Mouse (Mus musculus) C2C12 (cell line): ENCODE data around the gene Abtb1.

Experiments used
- CTCF ChIP-seq: IDR thresholded peaks from one replicate; pipeline ENCODE4 v1.5.1; 2011; ENCODE audit not compliant: control insufficient read depth, insufficient read depth, insufficient read length
- MYOD1 ChIP-seq: IDR thresholded peaks from one replicate; pipeline ENCODE4 v1.6.1; 2011; ENCODE audit warnings: low read depth; ENCODE audit not compliant: control insufficient read depth, insufficient read length
- USF1 ChIP-seq: IDR thresholded peaks from one replicate; pipeline ENCODE4 v1.6.1; 2011; ENCODE audit warnings: low read depth, mild to moderate bottlenecking, control low read depth, moderate library complexity

- TF ChIP-seq USF1 (no peak), CTCF (no peak), MYOD1 (no peak)
Measured at GRCm38 (mm10) chr6:88803051-88803450, 38.7 kb downstream of the Abtb1 start.
